Mouse (Mus musculus) liver, embryonic 14.5 days (tissue): ENCODE data around the gene Fbxw20.
"Not testable (repeated sequence)": the region's sequence is repeated elsewhere in the genome, so short reads cannot be mapped to it uniquely, and the experiment has no call there.

Experiments
- CTCF ChIP-seq: IDR thresholded peaks from 2 replicates; pipeline ENCODE4 v1.5.1; 2016; ENCODE audit warnings: antibody characterized with exemption, low read depth, control low read depth
- EP300 ChIP-seq: IDR thresholded peaks from 2 replicates; pipeline ENCODE4 v1.6.1; 2016; ENCODE audit warnings: antibody characterized with exemption, low read depth

DNA sequence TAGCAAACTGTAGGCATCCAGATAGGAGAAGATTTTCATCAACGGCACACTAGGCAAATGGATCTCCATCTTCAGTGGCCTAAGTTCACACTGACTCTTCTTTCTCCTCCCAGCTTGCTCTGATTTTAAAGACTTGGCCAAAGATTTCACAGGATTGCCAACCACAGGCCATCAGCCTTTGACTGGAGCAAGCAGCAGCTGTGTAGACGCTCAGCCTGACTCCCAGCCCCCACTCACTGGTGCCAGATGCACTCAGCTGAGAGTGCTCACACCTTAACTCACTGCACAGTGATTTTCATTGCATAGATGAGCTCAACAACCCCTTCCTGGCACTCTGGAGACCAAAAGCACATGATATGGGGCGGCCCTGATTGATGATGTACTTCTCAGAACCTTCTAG is 38.7 kb downstream of the Fbxw20 start, which contains the start of gene Fbxw13:
- TF ChIP-seq CTCF, EP300: not testable (repeated sequence)
